Mouse (Mus musculus): Measurements from ENCODE around the gene Klk1b9. TPM values are rescaled to one million over a fixed set of nuclear protein-coding genes. Genes with fewer than 3 reads are reported as not detected.
"Not testable (repeated sequence)": the region's sequence is repeated elsewhere in the genome, so short reads cannot be mapped to it uniquely, and the experiment has no call there.

The Klk1b9 gene
- polyA plus RNA-seq, 1 experiment from 2014 or later: not detected

DNA sequence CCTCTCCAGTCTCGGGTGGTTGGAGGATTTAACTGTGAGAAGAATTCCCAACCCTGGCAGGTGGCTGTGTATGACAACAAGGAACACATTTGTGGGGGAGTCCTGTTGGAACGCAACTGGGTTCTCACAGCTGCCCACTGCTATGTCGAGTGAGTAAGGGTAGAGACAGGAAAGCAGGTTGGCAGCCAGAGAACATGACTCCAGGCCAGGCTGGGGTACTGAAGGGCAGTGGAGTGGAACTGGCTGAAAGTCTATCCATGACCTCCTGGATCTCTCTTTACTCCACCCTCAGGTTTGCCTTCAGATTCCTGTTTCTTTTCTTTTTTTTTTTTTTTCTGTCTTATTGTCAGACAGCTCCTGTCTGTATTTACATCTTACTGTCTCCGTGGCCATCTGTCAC, 23.2 kb upstream of the Klk1b9 start:
- no peak overlapping the region for H3K9ac ChIP-seq (ENCODE audit: low read length)
- DNase-seq (ENCODE audit: low spot score): no peak
- ATAC-seq (ENCODE audit: insufficient number of reproducible peaks, low FRiP score, low TSS enrichment, low read depth): no peak
- no peak overlapping the region for H3K27ac ChIP-seq (replicated peaks; ENCODE audit: low read depth, low read length)
- H3K4me3 ChIP-seq (ENCODE audit: low read depth, low read length): no peak overlapping the region
- WGBS: 70% methylated on average over 4 of the region's 4 CpGs
- no peaks in the 10 kb centered on the region for H3K9me3 ChIP-seq (ENCODE audit: control insufficient read depth, low read length)
- no peaks in the 10 kb centered on the region for H3K27me3 ChIP-seq (ENCODE audit: control insufficient read depth, insufficient read depth, low read length)
- H3K4me2 ChIP-seq (ENCODE audit: low read depth, severe bottlenecking): no peak overlapping the region
- H3K4me1 ChIP-seq (ENCODE audit: control insufficient read depth, insufficient read depth, low read length): no peaks in the 10 kb centered on the region
- no peaks in the 10 kb centered on the region for H3K36me3 ChIP-seq (ENCODE audit: control insufficient read depth, insufficient read depth, low read length)

- Histone ChIP-seq H3K27ac (replicated peaks; ENCODE audit: low read depth, low read length) (no peak within 1 kb of the TSS), H3K4me1 (ENCODE audit: control insufficient read depth, insufficient read depth, low read length) (no peaks in the 10 kb centered on the region), H3K9me3 (ENCODE audit: control insufficient read depth, low read length) (no peaks in the 10 kb centered on the region), H3K9ac (ENCODE audit: low read length) (no peak within 1 kb of the TSS), H3K4me3 (ENCODE audit: low read depth, low read length) (no peak within 1 kb of the TSS), H3K4me2 (ENCODE audit: low read depth, severe bottlenecking) (no peak within 1 kb of the TSS), H3K36me3 (ENCODE audit: control insufficient read depth, insufficient read depth, low read length) (no peaks in the 10 kb centered on the region), H3K27me3 (ENCODE audit: control insufficient read depth, insufficient read depth, low read length) (no peaks in the 10 kb centered on the region)
- no peak for DNase-seq (ENCODE audit: low spot score)
- no peak for ATAC-seq (ENCODE audit: insufficient number of reproducible peaks, low FRiP score, low TSS enrichment, low read depth)
- WGBS: 72% methylated on average over 3 of the region's 3 CpGs
Observed at GRCm38 (mm10) chr7:43966451-43966850, 9.4 kb upstream of the Klk1b9 start, which contains the start of gene Klk1b1. Gene Klk1b1 (plus strand): TSS chr7:43966751.

- 84% methylated on average over 3 of the region's 3 CpGs for WGBS
Observed at GRCm38 (mm10) chr7:43967058-43967457, 8.8 kb upstream of the Klk1b9 start.

GRCm38 (mm10) chr7:43967612-43968011, 8.2 kb upstream of the Klk1b9 start:
- no peak overlapping the region for H3K9ac ChIP-seq (ENCODE audit: low read length)
- DNase-seq (ENCODE audit: low spot score): no peak
- H3K27me3 ChIP-seq (ENCODE audit: control insufficient read depth, insufficient read depth, low read length): no peaks in the 10 kb centered on the region
- no peaks in the 10 kb centered on the region for H3K36me3 ChIP-seq (ENCODE audit: control insufficient read depth, insufficient read depth, low read length)
- H3K27ac ChIP-seq (replicated peaks; ENCODE audit: low read depth, low read length): no peak overlapping the region
- 87% methylated on average over 2 of the region's 2 CpGs for WGBS
- H3K4me3 ChIP-seq (ENCODE audit: low read depth, low read length): no peak overlapping the region
- no peaks in the 10 kb centered on the region for H3K9me3 ChIP-seq (ENCODE audit: control insufficient read depth, low read length)
- H3K4me2 ChIP-seq (ENCODE audit: low read depth, severe bottlenecking): no peak overlapping the region
- H3K4me1 ChIP-seq (ENCODE audit: control insufficient read depth, insufficient read depth, low read length): no peaks in the 10 kb centered on the region
- no peak for ATAC-seq (ENCODE audit: insufficient number of reproducible peaks, low FRiP score, low TSS enrichment, low read depth)

More at GRCm38 (mm10) chr7:43967058-43967457, 8.8 kb upstream of the Klk1b9 start:
- Histone ChIP-seq H3K36me3 (ENCODE audit: control insufficient read depth, insufficient read depth, low read length) (no peaks in the 10 kb centered on the region), H3K4me2 (ENCODE audit: low read depth, severe bottlenecking) (no peak overlapping the region), H3K27ac (replicated peaks; ENCODE audit: low read depth, low read length) (no peak overlapping the region), H3K4me3 (ENCODE audit: low read depth, low read length) (no peak overlapping the region), H3K9ac (ENCODE audit: low read length) (no peak overlapping the region), H3K9me3 (ENCODE audit: control insufficient read depth, low read length) (no peaks in the 10 kb centered on the region), H3K4me1 (ENCODE audit: control insufficient read depth, insufficient read depth, low read length) (no peaks in the 10 kb centered on the region), H3K27me3 (ENCODE audit: control insufficient read depth, insufficient read depth, low read length) (no peaks in the 10 kb centered on the region)
- DNase-seq (ENCODE audit: low spot score) (no peak), ATAC-seq (ENCODE audit: insufficient number of reproducible peaks, low FRiP score, low TSS enrichment, low read depth) (no peak)

DNA sequence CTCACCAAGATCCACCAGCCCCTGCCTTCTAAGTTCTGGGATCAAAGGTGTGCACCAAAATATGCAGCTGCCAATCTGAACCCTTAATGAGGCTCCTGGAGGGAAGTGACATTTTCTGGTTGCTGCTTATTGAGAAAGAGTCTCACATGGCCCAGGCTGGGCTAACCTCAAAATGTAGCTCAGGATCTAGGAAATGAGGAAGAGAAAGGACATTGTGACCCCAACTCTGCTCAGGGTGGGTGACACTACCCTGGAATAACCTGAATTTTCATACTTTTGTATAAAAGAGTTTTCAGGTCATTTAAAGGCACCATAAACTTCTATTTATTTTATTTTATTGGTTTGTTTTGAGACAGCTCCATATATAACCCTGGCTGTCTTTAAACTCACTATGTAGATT, 9.8 kb downstream of the Klk1b9 start:
- DNase-seq (ENCODE audit: low spot score): no peak
- no peaks in the 10 kb centered on the region for H3K36me3 ChIP-seq (ENCODE audit: control insufficient read depth, insufficient read depth, low read length)
- H3K9ac ChIP-seq (ENCODE audit: low read length): no peak overlapping the region
- no peak overlapping the region for H3K4me2 ChIP-seq (ENCODE audit: low read depth, severe bottlenecking)
- no peaks in the 10 kb centered on the region for H3K27me3 ChIP-seq (ENCODE audit: control insufficient read depth, insufficient read depth, low read length)
- no peak overlapping the region for H3K4me3 ChIP-seq (ENCODE audit: low read depth, low read length)
- H3K27ac ChIP-seq (replicated peaks; ENCODE audit: low read depth, low read length): no peak overlapping the region
- no peaks in the 10 kb centered on the region for H3K9me3 ChIP-seq (ENCODE audit: control insufficient read depth, low read length)
- H3K4me1 ChIP-seq (ENCODE audit: control insufficient read depth, insufficient read depth, low read length): no peaks in the 10 kb centered on the region
- ATAC-seq (ENCODE audit: insufficient number of reproducible peaks, low FRiP score, low TSS enrichment, low read depth): no peak

- H3K27me3 ChIP-seq (ENCODE audit: control insufficient read depth, insufficient read depth, low read length); H3K9ac ChIP-seq (ENCODE audit: low read length); H3K4me3 ChIP-seq (ENCODE audit: low read depth, low read length); DNase-seq (ENCODE audit: low spot score); H3K9me3 ChIP-seq (ENCODE audit: control insufficient read depth, low read length); H3K27ac ChIP-seq (replicated peaks; ENCODE audit: low read depth, low read length); ATAC-seq (ENCODE audit: insufficient number of reproducible peaks, low FRiP score, low TSS enrichment, low read depth); H3K4me1 ChIP-seq (ENCODE audit: control insufficient read depth, insufficient read depth, low read length); H3K4me2 ChIP-seq (ENCODE audit: low read depth, severe bottlenecking); H3K36me3 ChIP-seq (ENCODE audit: control insufficient read depth, insufficient read depth, low read length): not testable (repeated sequence)
- 61% methylated on average over 1 of the region's 1 CpGs for WGBS
Observed at GRCm38 (mm10) chr7:43994821-43995220, 19.0 kb downstream of the Klk1b9 start.

- not testable (repeated sequence) for H3K4me1 ChIP-seq (ENCODE audit: control insufficient read depth, insufficient read depth, low read length); H3K4me3 ChIP-seq (ENCODE audit: low read depth, low read length); H3K27ac ChIP-seq (replicated peaks; ENCODE audit: low read depth, low read length); H3K27me3 ChIP-seq (ENCODE audit: control insufficient read depth, insufficient read depth, low read length); ATAC-seq (ENCODE audit: insufficient number of reproducible peaks, low FRiP score, low TSS enrichment, low read depth); H3K4me2 ChIP-seq (ENCODE audit: low read depth, severe bottlenecking); H3K9ac ChIP-seq (ENCODE audit: low read length); DNase-seq (ENCODE audit: low spot score); H3K9me3 ChIP-seq (ENCODE audit: control insufficient read depth, low read length); H3K36me3 ChIP-seq (ENCODE audit: control insufficient read depth, insufficient read depth, low read length)
- WGBS: 87% methylated on average over 4 of the region's 4 CpGs
Observed at GRCm38 (mm10) chr7:43995577-43995976, 19.7 kb downstream of the Klk1b9 start, which contains the start of gene Klk1b11. Gene Klk1b11 (plus strand): TSS chr7:43995877.

- Histone ChIP-seq H3K36me3 (ENCODE audit: control insufficient read depth, insufficient read depth, low read length) (no peaks in the 10 kb centered on the region), H3K4me1 (ENCODE audit: control insufficient read depth, insufficient read depth, low read length) (no peaks in the 10 kb centered on the region), H3K27ac (replicated peaks; ENCODE audit: low read depth, low read length) (no peak overlapping the region), H3K9me3 (ENCODE audit: control insufficient read depth, low read length) (no peaks in the 10 kb centered on the region), H3K9ac (ENCODE audit: low read length) (no peak overlapping the region), H3K4me3 (ENCODE audit: low read depth, low read length) (no peak overlapping the region), H3K27me3 (ENCODE audit: control insufficient read depth, insufficient read depth, low read length) (no peaks in the 10 kb centered on the region), H3K4me2 (ENCODE audit: low read depth, severe bottlenecking) (no peak overlapping the region)
- no peak for DNase-seq (ENCODE audit: low spot score)
- no peak for ATAC-seq (ENCODE audit: insufficient number of reproducible peaks, low FRiP score, low TSS enrichment, low read depth)
Observed at GRCm38 (mm10) chr7:44004847-44005246, 29.0 kb downstream of the Klk1b9 start.

DNA sequence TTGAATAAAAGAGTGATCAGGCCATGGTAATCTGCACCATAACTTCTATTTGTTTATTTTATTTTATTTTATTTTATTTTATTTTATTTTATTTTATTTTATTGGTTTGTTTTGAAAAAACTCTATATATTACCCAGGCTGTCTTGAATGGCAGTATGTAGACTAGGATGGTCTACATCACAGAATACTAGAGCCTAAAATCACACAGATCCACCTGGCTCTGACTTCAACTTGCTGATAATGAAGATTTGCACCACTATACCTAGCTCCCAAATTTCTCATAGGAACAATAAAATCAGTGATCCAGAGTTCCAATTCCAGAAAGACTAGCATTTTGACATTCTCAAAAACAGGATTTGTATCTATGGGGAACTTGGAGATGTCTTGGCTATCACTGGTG, 36.0 kb downstream of the Klk1b9 start, which contains the start of gene Klk1b26:
Gene Klk1b26 (plus strand): TSS at position 301 of the 400 bp plus-strand sequence.
- H3K27me3 ChIP-seq (ENCODE audit: control insufficient read depth, insufficient read depth, low read length); H3K9me3 ChIP-seq (ENCODE audit: control insufficient read depth, low read length); H3K9ac ChIP-seq (ENCODE audit: low read length); H3K4me1 ChIP-seq (ENCODE audit: control insufficient read depth, insufficient read depth, low read length); ATAC-seq (ENCODE audit: insufficient number of reproducible peaks, low FRiP score, low TSS enrichment, low read depth); H3K27ac ChIP-seq (replicated peaks; ENCODE audit: low read depth, low read length); H3K36me3 ChIP-seq (ENCODE audit: control insufficient read depth, insufficient read depth, low read length); H3K4me3 ChIP-seq (ENCODE audit: low read depth, low read length); DNase-seq (ENCODE audit: low spot score); H3K4me2 ChIP-seq (ENCODE audit: low read depth, severe bottlenecking): not testable (repeated sequence)

Measured in limb, embryonic 11.5 days (tissue).